8 mouse cellular contexts compared by ENCODE assay signal in the genomic region with DNA sequence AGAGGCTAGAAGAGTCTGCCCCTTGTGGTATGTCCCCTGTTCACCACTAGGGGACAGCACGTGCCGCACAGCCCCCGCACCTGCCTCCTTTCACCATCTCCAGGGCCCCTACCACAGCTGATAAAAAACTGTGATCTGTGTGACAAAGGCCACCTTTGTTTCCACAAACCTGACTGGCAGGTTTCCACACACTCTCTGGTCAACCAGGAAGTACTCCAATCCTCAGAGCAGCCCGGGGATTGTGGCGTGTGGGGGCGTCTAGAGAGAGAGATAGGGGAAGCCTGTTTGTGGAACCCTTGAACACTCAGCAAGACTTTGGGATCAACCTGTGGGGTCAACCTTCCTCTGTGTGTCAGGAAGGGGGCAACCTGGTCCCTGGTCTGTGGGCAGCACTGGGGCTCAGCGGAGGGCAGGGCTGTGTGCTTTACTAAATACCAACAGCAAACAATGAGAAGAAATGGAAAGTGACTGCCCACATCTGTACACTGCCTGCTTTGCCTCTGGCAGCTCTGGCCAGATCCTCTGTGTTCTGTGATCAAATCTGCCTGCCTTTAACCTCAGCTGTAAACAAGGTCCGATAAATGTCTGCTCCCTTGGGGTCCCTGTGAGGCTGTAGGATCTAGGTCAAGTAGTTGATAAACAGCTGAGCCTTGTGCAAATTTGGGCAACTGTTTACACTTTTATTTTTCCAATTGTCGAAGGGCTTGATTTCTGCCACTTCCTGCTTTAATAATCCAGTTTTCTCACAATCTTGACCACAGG. TPM values are rescaled to one million over a fixed set of nuclear protein-coding genes. Genes with fewer than 3 reads are reported as not detected.
DNase-seq lines count a peak whose midpoint lies in the region; ATAC-seq and TF ChIP-seq lines count a peak whose summit lies in the region.

No protein-coding gene starts in this region.

- no peaks in the 10 kb centered on the region; the same call in 1 of the 2 replicates for H3K9me3 ChIP-seq in forebrain, embryonic 10.5 days
- H3K9me3 ChIP-seq in kidney, postnatal 0 days (replicated peaks; ENCODE audit: low read length), result no peaks in the 10 kb centered on the region
- H3K9me3 ChIP-seq in midbrain, embryonic 10.5 days (replicated peaks), result no peaks in the 10 kb centered on the region

- H3K4me3 ChIP-seq in forebrain, embryonic 10.5 days, result peak overlapping the region; percentile 38
- H3K4me3 ChIP-seq in kidney, postnatal 0 days (replicated peaks; ENCODE audit: low read depth, low read length), result no peak overlapping the region
- peak overlapping the region; percentile 44 for H3K4me3 ChIP-seq in midbrain, embryonic 10.5 days

- peaks cover 67% of the 10 kb centered on the region for H3K4me1 ChIP-seq in forebrain, embryonic 10.5 days
- H3K4me1 ChIP-seq in kidney, postnatal 0 days (replicated peaks; ENCODE audit: insufficient read depth, low read length), result peaks cover 24% of the 10 kb centered on the region
- H3K4me1 ChIP-seq in midbrain, embryonic 10.5 days, result peaks cover 73% of the 10 kb centered on the region

- H3K27ac ChIP-seq in forebrain, embryonic 10.5 days, result peak overlapping the region; percentile 91
- H3K27ac ChIP-seq in kidney, postnatal 0 days, result peak overlapping the region; percentile 88
- H3K27ac ChIP-seq in midbrain, embryonic 10.5 days (replicated peaks), result peak overlapping the region; percentile 93

- DNase-seq in cerebellum, adult 18-20 months, result peak; percentile 34 to 38
- no peak for DNase-seq in cerebellum, adult 11 months
- peak; percentile 91 for DNase-seq in R1 (ENCODE audit: low read depth, low spot score)
- peak; percentile 46 for DNase-seq in forebrain, embryonic 10.5 days (ENCODE audit: extremely low spot score, low spot score)
- peak; percentile 45 for DNase-seq in kidney, postnatal 0 days (ENCODE audit: low spot score)
- DNase-seq in midbrain, embryonic 10.5 days (ENCODE audit: low spot score), result peak; percentile 62
- DNase-seq in thymus, postnatal 10 days (ENCODE audit: low spot score in 2 of 2), result peak; percentile 25 to 61
- no peak for DNase-seq in Muller cell, postnatal 12 days (ENCODE audit: inconsistent ontology term)

- no peak overlapping the region for H3K4me2 ChIP-seq in kidney, postnatal 0 days (ENCODE audit: low read length)

- H3K9ac ChIP-seq in kidney, postnatal 0 days (ENCODE audit: low read depth, low read length), result no peak overlapping the region

- peaks cover 82% of the 10 kb centered on the region for H3K36me3 ChIP-seq in forebrain, embryonic 10.5 days (replicated peaks)
- 0 out of 2 replicates have a peak, but pooled peaks cover 3% of the 10 kb centered on the region for H3K36me3 ChIP-seq in kidney, postnatal 0 days (ENCODE audit: insufficient read depth, low read length)
- H3K36me3 ChIP-seq in midbrain, embryonic 10.5 days, result peaks cover 83% of the 10 kb centered on the region

- TF ChIP-seq CTCF in kidney, postnatal 0 days (IDR thresholded peaks at IDR 0.05; ENCODE audit: low read depth), result peak; percentile 70

- 8% methylated on average over 9 of the region's 9 CpGs for WGBS in forebrain, embryonic 10.5 days
- 40% methylated on average over 9 of the region's 9 CpGs for WGBS in kidney, postnatal 0 days
- WGBS in midbrain, embryonic 10.5 days, result 10% methylated on average over 9 of the region's 9 CpGs

- ATAC-seq in kidney, postnatal 0 days (replicated peaks; ENCODE audit: low FRiP score, low read depth), result peak; percentile 73

- H3K27me3 ChIP-seq in forebrain, embryonic 10.5 days (ENCODE audit: poor library complexity, severe bottlenecking), result no peaks in the 10 kb centered on the region
- no peaks in the 10 kb centered on the region for H3K27me3 ChIP-seq in kidney, postnatal 0 days (ENCODE audit: insufficient read depth, low read length)
- no peaks in the 10 kb centered on the region for H3K27me3 ChIP-seq in midbrain, embryonic 10.5 days (ENCODE audit: low read depth, poor library complexity, severe bottlenecking)

RNA-seq across cellular contexts. Expression of gene Dtx4, which starts 12.9 kb away (rescaled TPM):
- 31.7 and 34.3 TPM in 2 replicates for polyA plus RNA-seq in forebrain, embryonic 10.5 days (2016; fragmentation: Nextera tagmentation; extraction: Ambion mirVana)
- polyA plus RNA-seq in kidney, postnatal 0 days (2015; fragmentation: Nextera tagmentation; extraction: Ambion mirVana), result 5.0 and 5.6 TPM in 2 replicates
- 54.9 and 59.2 TPM in 2 replicates for polyA plus RNA-seq in midbrain, embryonic 10.5 days (2016; fragmentation: Nextera tagmentation; extraction: Ambion mirVana)

RNA-seq across cellular contexts. Expression of gene Mpeg1, which starts 27.8 kb away (rescaled TPM):
- polyA plus RNA-seq in forebrain, embryonic 10.5 days (2016; fragmentation: Nextera tagmentation; extraction: Ambion mirVana), result 0.11 and 0.17 TPM in 2 replicates
- polyA plus RNA-seq in kidney, postnatal 0 days (2015; fragmentation: Nextera tagmentation; extraction: Ambion mirVana), result 0.56 and 0.74 TPM in 2 replicates
- polyA plus RNA-seq in midbrain, embryonic 10.5 days (2016; fragmentation: Nextera tagmentation; extraction: Ambion mirVana), result 0.19 and 0.40 TPM in 2 replicates

RNA-seq across cellular contexts. Expression of gene Fam111a, which starts 57.2 kb away (rescaled TPM):
- 21.0 and 22.0 TPM in 2 replicates for polyA plus RNA-seq in forebrain, embryonic 10.5 days (2016; fragmentation: Nextera tagmentation; extraction: Ambion mirVana)
- polyA plus RNA-seq in kidney, postnatal 0 days (2015; fragmentation: Nextera tagmentation; extraction: Ambion mirVana), result 10.7 and 14.6 TPM in 2 replicates
- 20.9 and 21.0 TPM in 2 replicates for polyA plus RNA-seq in midbrain, embryonic 10.5 days (2016; fragmentation: Nextera tagmentation; extraction: Ambion mirVana)

Comparison
In these comparisons a context has a peak if more than half of its experiments do, and no peak if none do; other contexts are left out.
1. DNase-seq: peak in cerebellum, adult 18-20 months (2 of 2), R1 (single experiment), forebrain, embryonic 10.5 days (single experiment), kidney, postnatal 0 days (single experiment), midbrain, embryonic 10.5 days (single experiment) and thymus, postnatal 10 days (2 of 2); none in cerebellum, adult 11 months (single experiment) and Muller cell, postnatal 12 days (single experiment).
2. Peak in every context shown above with its lines, with median percentiles within 50 percentile points of each other: H3K27ac ChIP-seq.